Mouse (Mus musculus): ENCODE results near the gene Noxa1. TPM values are rescaled to one million over a fixed set of nuclear protein-coding genes. Genes with fewer than 3 reads are reported as not detected.

The Noxa1 gene
- polyA plus RNA-seq, 1 experiment, result not detected

GRCm38 (mm10) chr2:25123527-25123926, 28.6 kb upstream of the Noxa1 start:
- no peak for TF ChIP-seq POLR2A (IDR thresholded peaks at IDR 0.05; ENCODE audit: low read depth, low read length)
- no peak for TF ChIP-seq CTCF (IDR thresholded peaks at IDR 0.05; ENCODE audit: borderline replicate concordance, insufficient read depth, low read length)
- Histone ChIP-seq H3K4me3 (ENCODE audit: insufficient read depth, low read length) (no peak overlapping the region), H3K27ac (ENCODE audit: insufficient read depth, low read length) (no peak overlapping the region), H3K4me1 (ENCODE audit: control insufficient read depth, insufficient read depth, low read length) (no peaks in the 10 kb centered on the region)

- TF ChIP-seq CTCF (IDR thresholded peaks at IDR 0.05; ENCODE audit: borderline replicate concordance, insufficient read depth, low read length) (no peak), POLR2A (IDR thresholded peaks at IDR 0.05; ENCODE audit: low read depth, low read length) (no peak)
- H3K4me3 ChIP-seq (ENCODE audit: insufficient read depth, low read length), result no peak overlapping the region
- no peaks in the 10 kb centered on the region for H3K4me1 ChIP-seq (ENCODE audit: control insufficient read depth, insufficient read depth, low read length)
- no peak overlapping the region for H3K27ac ChIP-seq (ENCODE audit: insufficient read depth, low read length)
Observed at GRCm38 (mm10) chr2:25122666-25123065, 27.7 kb upstream of the Noxa1 start.

- Histone ChIP-seq H3K4me3 (ENCODE audit: insufficient read depth, low read length) (no peak overlapping the region), H3K27ac (ENCODE audit: insufficient read depth, low read length) (no peak overlapping the region), H3K4me1 (ENCODE audit: control insufficient read depth, insufficient read depth, low read length) (no peaks in the 10 kb centered on the region)
- TF ChIP-seq CTCF (IDR thresholded peaks at IDR 0.05; ENCODE audit: borderline replicate concordance, insufficient read depth, low read length), result no peak
- no peak for TF ChIP-seq POLR2A (IDR thresholded peaks at IDR 0.05; ENCODE audit: low read depth, low read length)
Observed at GRCm38 (mm10) chr2:25120963-25121362, 26.0 kb upstream of the Noxa1 start.

DNA sequence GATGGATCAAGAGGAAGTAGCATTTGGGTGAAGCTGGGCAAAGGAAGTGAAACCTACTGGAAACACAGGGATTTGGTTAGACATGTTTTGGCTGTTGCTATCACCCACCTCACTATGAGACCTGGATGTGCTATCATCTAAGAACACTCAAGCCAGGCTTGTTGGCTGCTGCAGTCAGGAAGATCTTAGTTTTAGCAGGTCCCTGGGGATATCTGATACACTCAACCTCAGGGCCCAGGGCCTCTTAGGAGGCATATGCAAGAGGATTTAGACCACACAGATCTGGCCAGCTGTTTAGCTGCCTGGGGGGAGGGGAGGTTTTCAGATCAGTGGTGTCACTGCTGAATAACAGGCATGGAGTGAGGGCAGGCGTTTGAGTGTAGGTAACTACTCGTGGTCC, 20.5 kb upstream of the Noxa1 start:
- H3K27ac ChIP-seq (ENCODE audit: insufficient read depth, low read length), result no peak overlapping the region
- H3K4me3 ChIP-seq (ENCODE audit: insufficient read depth, low read length), result no peak overlapping the region
- TF ChIP-seq POLR2A (IDR thresholded peaks at IDR 0.05; ENCODE audit: low read depth, low read length), result no peak
- no peak for TF ChIP-seq CTCF (IDR thresholded peaks at IDR 0.05; ENCODE audit: borderline replicate concordance, insufficient read depth, low read length)
- no peaks in the 10 kb centered on the region for H3K4me1 ChIP-seq (ENCODE audit: control insufficient read depth, insufficient read depth, low read length)

DNA sequence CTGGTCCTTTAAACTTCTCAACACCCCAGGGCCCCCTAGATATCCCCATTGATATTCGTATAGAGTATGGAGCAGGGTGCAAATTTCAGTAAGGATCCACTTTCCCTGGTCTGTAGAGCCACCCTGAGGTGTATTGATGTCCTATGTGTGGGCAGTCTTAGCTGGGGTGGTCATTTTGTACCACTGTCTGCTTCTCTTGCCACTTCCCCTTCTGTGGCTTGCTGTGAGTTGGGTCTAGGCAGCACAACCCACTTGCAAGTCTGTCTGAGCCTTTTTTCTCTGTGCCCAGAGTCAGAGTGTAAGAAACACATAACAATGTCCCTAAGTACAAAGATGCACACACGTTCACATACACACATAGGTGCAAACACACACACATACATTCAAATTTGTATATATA, 19.4 kb upstream of the Noxa1 start:
- TF ChIP-seq CTCF (IDR thresholded peaks at IDR 0.05; ENCODE audit: borderline replicate concordance, insufficient read depth, low read length), result no peak
- no peak for TF ChIP-seq POLR2A (IDR thresholded peaks at IDR 0.05; ENCODE audit: low read depth, low read length)
- no peak overlapping the region for H3K27ac ChIP-seq (ENCODE audit: insufficient read depth, low read length)
- no peaks in the 10 kb centered on the region for H3K4me1 ChIP-seq (ENCODE audit: control insufficient read depth, insufficient read depth, low read length)
- H3K4me3 ChIP-seq (ENCODE audit: insufficient read depth, low read length), result no peak overlapping the region

GRCm38 (mm10) chr2:25111184-25111791, 16.3 kb upstream of the Noxa1 start:
- no peak for TF ChIP-seq POLR2A (IDR thresholded peaks at IDR 0.05; ENCODE audit: low read depth, low read length)
- TF ChIP-seq CTCF (IDR thresholded peaks at IDR 0.05; ENCODE audit: borderline replicate concordance, insufficient read depth, low read length), result no peak
- Histone ChIP-seq H3K27ac (ENCODE audit: insufficient read depth, low read length) (no peak overlapping the region), H3K4me1 (ENCODE audit: control insufficient read depth, insufficient read depth, low read length) (no peaks in the 10 kb centered on the region), H3K4me3 (ENCODE audit: insufficient read depth, low read length) (no peak overlapping the region)

- Histone ChIP-seq H3K4me3 (ENCODE audit: insufficient read depth, low read length) (no peak overlapping the region), H3K4me1 (ENCODE audit: control insufficient read depth, insufficient read depth, low read length) (no peaks in the 10 kb centered on the region), H3K27ac (ENCODE audit: insufficient read depth, low read length) (no peak overlapping the region)
- no peak for TF ChIP-seq POLR2A (IDR thresholded peaks at IDR 0.05; ENCODE audit: low read depth, low read length)
- TF ChIP-seq CTCF (IDR thresholded peaks at IDR 0.05; ENCODE audit: borderline replicate concordance, insufficient read depth, low read length), result no peak
Observed at GRCm38 (mm10) chr2:25110505-25111183, 15.7 kb upstream of the Noxa1 start.

- H3K4me3 ChIP-seq (ENCODE audit: insufficient read depth, low read length), result no peak overlapping the region
- H3K4me1 ChIP-seq (ENCODE audit: control insufficient read depth, insufficient read depth, low read length), result no peaks in the 10 kb centered on the region
- no peak overlapping the region for H3K27ac ChIP-seq (ENCODE audit: insufficient read depth, low read length)
- TF ChIP-seq POLR2A (IDR thresholded peaks at IDR 0.05; ENCODE audit: low read depth, low read length) (no peak), CTCF (IDR thresholded peaks at IDR 0.05; ENCODE audit: borderline replicate concordance, insufficient read depth, low read length) (no peak)
Observed at GRCm38 (mm10) chr2:25109487-25109886, 14.5 kb upstream of the Noxa1 start.

DNA sequence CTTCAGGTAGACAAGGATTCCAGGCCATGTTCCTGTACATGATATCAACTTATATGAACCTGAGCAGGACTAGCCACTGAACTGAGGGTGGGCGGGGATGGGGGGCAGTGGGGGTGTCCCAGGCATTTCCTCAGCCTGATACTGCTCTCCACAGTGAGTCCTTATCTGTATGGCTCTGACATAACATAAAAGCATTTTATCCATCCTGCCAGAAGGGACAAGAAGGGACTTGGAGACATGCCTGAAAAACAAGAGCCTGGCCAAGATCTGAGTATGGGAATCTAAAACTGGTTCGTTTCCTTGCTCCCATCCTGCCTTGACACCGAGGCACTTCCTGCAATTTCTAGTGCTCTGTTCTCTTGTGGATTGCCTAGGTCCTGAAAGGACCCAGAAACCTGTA, 11.1 kb upstream of the Noxa1 start:
- H3K4me3 ChIP-seq (ENCODE audit: insufficient read depth, low read length), result no peak overlapping the region
- TF ChIP-seq CTCF (IDR thresholded peaks at IDR 0.05; ENCODE audit: borderline replicate concordance, insufficient read depth, low read length) (no peak), POLR2A (IDR thresholded peaks at IDR 0.05; ENCODE audit: low read depth, low read length) (no peak)
- no peak overlapping the region for H3K27ac ChIP-seq (ENCODE audit: insufficient read depth, low read length)
- H3K4me1 ChIP-seq (ENCODE audit: control insufficient read depth, insufficient read depth, low read length), result no peaks in the 10 kb centered on the region

- TF ChIP-seq POLR2A (IDR thresholded peaks at IDR 0.05; ENCODE audit: low read depth, low read length) (no peak), CTCF (IDR thresholded peaks at IDR 0.05; ENCODE audit: borderline replicate concordance, insufficient read depth, low read length) (no peak)
- H3K4me1 ChIP-seq (ENCODE audit: control insufficient read depth, insufficient read depth, low read length), result no peaks in the 10 kb centered on the region
- no peak overlapping the region for H3K4me3 ChIP-seq (ENCODE audit: insufficient read depth, low read length)
- no peak overlapping the region for H3K27ac ChIP-seq (ENCODE audit: insufficient read depth, low read length)
Observed at GRCm38 (mm10) chr2:25104122-25104521, 9.2 kb upstream of the Noxa1 start.

Measured in embryonic fibroblast, embryonic 13.5 days (primary cell).